Mouse (Mus musculus) hindbrain, embryonic 11.5 days (tissue): Measurements from ENCODE around the gene Flywch2. TPM values are rescaled to one million over a fixed set of nuclear protein-coding genes. Genes with fewer than 3 reads are reported as not detected.
A peak's percentile ranks its signal among the peaks of the same experiment; 100 is the strongest.

Experiments
- ATAC-seq: fragments of 200-750 bp; cut with Nextera tagmentation; 2 replicates; pipeline ENCODE4 v1.8.0; 2017; ENCODE audit warnings: mild to moderate bottlenecking, moderate TSS enrichment, moderate library complexity; ENCODE audit not compliant: low FRiP score
- DNase-seq: peaks from one replicate; pipeline ENCODE4 v3.0.0-alpha.2; 2015; ENCODE audit warnings: low spot score
- H3K27ac ChIP-seq: fragments of 300-500 bp; sonication (generic); 2 replicates; pipeline ENCODE4 v1.5.1; 2014; ENCODE audit warnings: mild to moderate bottlenecking, low read depth, low read length
- H3K27me3 ChIP-seq: fragments of 300-500 bp; sonication (generic); 2 replicates; pipeline ENCODE4 v1.6.1; 2014; ENCODE audit warnings: mild to moderate bottlenecking, low read length, moderate library complexity, mixed read lengths; ENCODE audit not compliant: control insufficient read depth, insufficient read depth
- H3K36me3 ChIP-seq: fragments of 300-500 bp; sonication (generic); 2 replicates; pipeline ENCODE4 v1.6.1; 2014; ENCODE audit warnings: mild to moderate bottlenecking, low read length, moderate library complexity, mixed read lengths; ENCODE audit not compliant: control insufficient read depth, insufficient read depth
- H3K4me1 ChIP-seq: fragments of 300-500 bp; sonication (generic); replicated peaks from 2 replicates; pipeline ENCODE4 v1.6.1; 2014; ENCODE audit warnings: low read length, mixed read lengths; ENCODE audit not compliant: control insufficient read depth, insufficient read depth
- H3K4me2 ChIP-seq: fragments of 300-500 bp; sonication (generic); replicated peaks from 2 replicates; pipeline ENCODE4 v1.6.1; 2014; ENCODE audit warnings: mild to moderate bottlenecking, low read depth, low read length
- H3K4me3 ChIP-seq: fragments of 300-500 bp; sonication (generic); 2 replicates; pipeline ENCODE4 v1.5.1; 2014; ENCODE audit warnings: low read depth, low read length
- H3K9ac ChIP-seq: fragments of 300-500 bp; sonication (generic); 2 replicates; pipeline ENCODE4 v1.6.1; 2014; ENCODE audit warnings: low read depth, low read length
- H3K9me3 ChIP-seq: fragments of 300-500 bp; sonication (generic); 2 replicates; pipeline ENCODE4 v1.6.1; 2016; ENCODE audit warnings: low read length; ENCODE audit not compliant: control insufficient read depth
- WGBS: fragments of 180-500 bp; shearing (Covaris S2); extraction: QIAGEN DNeasy Blood & Tissue Kit; methylation state at CpG from one replicate; pipeline ENCODE4 v1.1.7; 2014; 5-methylcytosine and 5-hydroxymethylcytosine counted together
- polyA plus RNA-seq: library from polyadenylated mRNA; unstranded; fragments of >200 nt; fragmentation: Nextera tagmentation; extraction: Ambion mirVana; gene quantifications from 2 replicates; pipeline ENCODE4 v1.2.1, GENCODE M21; 2014

Gene Flywch2
- polyA plus RNA-seq, result 27.7 and 30.5 TPM in 2 replicates

GRCm38 (mm10) chr17:23785561-23786471, at the start of gene Flywch2:
Gene Flywch2, minus strand, starts transcription at chr17:23786081.
- Histone ChIP-seq H3K27me3 (no peaks in the 10 kb centered on the region), H3K36me3 (no peaks in the 10 kb centered on the region), H3K4me3 (peak within 1 kb of the TSS; percentile 49), H3K4me1 (0 out of 2 replicates have a peak, but pooled peaks cover 2% of the 10 kb centered on the region), H3K9ac (peak within 1 kb of the TSS; percentile 64), H3K4me2 (peak within 1 kb of the TSS; percentile 72), H3K9me3 (no peaks in the 10 kb centered on the region), H3K27ac (peak within 1 kb of the TSS; percentile 67)
- peak; percentile 80 for ATAC-seq
- peak; percentile 86 for DNase-seq
- 3% methylated on average over 41 of the region's 43 CpGs for whole genome bisulfite sequencing

- no peak for DNase-seq
- H3K4me3 ChIP-seq, result no peak overlapping the region
- H3K27ac ChIP-seq, result no peak overlapping the region
- 0 out of 2 replicates have a peak, but pooled peaks cover under 1% of the 10 kb centered on the region for H3K36me3 ChIP-seq
- H3K4me2 ChIP-seq, result no peak overlapping the region
- H3K4me1 ChIP-seq, result 0 out of 2 replicates have a peak, but pooled peaks cover 2% of the 10 kb centered on the region
- ATAC-seq, result no peak
- no peaks in the 10 kb centered on the region for H3K27me3 ChIP-seq
- WGBS, result 89% methylated on average over 1 of the region's 1 CpGs
- H3K9ac ChIP-seq, result no peak overlapping the region
- no peaks in the 10 kb centered on the region for H3K9me3 ChIP-seq
Measured at GRCm38 (mm10) chr17:23831201-23831600, 45.3 kb upstream of the Flywch2 start.

GRCm38 (mm10) chr17:23829064-23829619, 43.3 kb upstream of the Flywch2 start, which contains the start of gene Elob:
Gene Elob, minus strand, starts transcription at chr17:23829136.
- Histone ChIP-seq H3K27ac (peak within 1 kb of the TSS; percentile 80), H3K4me1 (0 out of 2 replicates have a peak, but pooled peaks cover 2% of the 10 kb centered on the region), H3K9me3 (no peaks in the 10 kb centered on the region), H3K9ac (peak within 1 kb of the TSS; percentile 88), H3K4me2 (peak within 1 kb of the TSS; percentile 70), H3K27me3 (no peaks in the 10 kb centered on the region), H3K4me3 (peak within 1 kb of the TSS; percentile 87), H3K36me3 (0 out of 2 replicates have a peak, but pooled peaks cover 5% of the 10 kb centered on the region)
- peak; percentile 90 for DNase-seq
- 1% methylated on average over 19 of the region's 42 CpGs for WGBS
- ATAC-seq, result peak; percentile 97

DNA sequence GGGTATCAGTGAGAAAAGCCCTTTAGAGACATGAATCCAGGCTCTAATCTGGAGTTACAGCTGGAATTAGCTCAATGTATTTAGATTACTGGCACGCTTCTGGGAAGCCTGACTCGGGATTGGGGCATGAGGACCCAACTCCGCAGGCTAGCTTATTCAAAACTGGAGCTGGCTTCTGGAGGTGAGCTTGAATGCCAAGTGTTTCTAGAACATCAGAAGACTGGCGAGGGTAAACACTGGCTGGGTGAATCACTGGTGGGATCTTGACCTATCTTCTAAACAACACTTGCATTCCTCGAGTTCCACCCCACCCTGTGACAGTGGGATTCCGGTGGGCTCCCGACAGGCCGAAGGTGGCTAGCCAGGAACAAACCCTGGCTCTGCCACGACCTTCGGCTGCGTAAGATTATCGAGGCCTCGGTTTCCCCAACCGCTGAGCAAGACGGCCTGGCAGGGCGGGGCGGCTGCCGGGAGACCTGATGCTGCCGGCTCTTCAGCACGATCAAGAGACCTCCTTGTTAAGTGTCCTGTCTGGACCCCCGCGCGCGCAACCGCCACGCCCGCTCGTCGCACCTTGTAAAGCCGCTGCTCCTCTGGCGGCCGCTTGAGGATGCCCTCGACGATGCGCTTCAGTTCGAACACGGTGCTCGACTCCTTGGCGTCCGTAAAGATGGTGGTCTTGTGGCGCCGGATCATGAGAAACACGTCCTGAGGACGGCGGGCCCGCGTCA, 42.6 kb upstream of the Flywch2 start:
- Histone ChIP-seq H3K9ac (peak overlapping the region; percentile 88), H3K4me2 (peak overlapping the region; percentile 70), H3K4me3 (peak overlapping the region; percentile 87), H3K27ac (peak overlapping the region; percentile 80), H3K27me3 (no peaks in the 10 kb centered on the region), H3K36me3 (peaks cover 9% of the 10 kb centered on the region; the same call in 1 of the 2 replicates), H3K4me1 (0 out of 2 replicates have a peak, but pooled peaks cover 2% of the 10 kb centered on the region), H3K9me3 (no peaks in the 10 kb centered on the region)
- peak; percentile 86 for ATAC-seq
- WGBS, result under 1% methylated on average over 39 of the region's 47 CpGs
- peak; percentile 72 for DNase-seq

GRCm38 (mm10) chr17:23825591-23825990, 39.7 kb upstream of the Flywch2 start:
- Histone ChIP-seq H3K27ac (no peak overlapping the region), H3K4me1 (0 out of 2 replicates have a peak, but pooled peaks cover 2% of the 10 kb centered on the region), H3K36me3 (peaks cover 30% of the 10 kb centered on the region), H3K4me2 (no peak overlapping the region), H3K4me3 (no peak overlapping the region), H3K27me3 (no peaks in the 10 kb centered on the region), H3K9ac (no peak overlapping the region), H3K9me3 (no peaks in the 10 kb centered on the region)
- ATAC-seq, result no peak
- WGBS, result 89% methylated on average over 4 of the region's 4 CpGs
- DNase-seq, result no peak

DNA sequence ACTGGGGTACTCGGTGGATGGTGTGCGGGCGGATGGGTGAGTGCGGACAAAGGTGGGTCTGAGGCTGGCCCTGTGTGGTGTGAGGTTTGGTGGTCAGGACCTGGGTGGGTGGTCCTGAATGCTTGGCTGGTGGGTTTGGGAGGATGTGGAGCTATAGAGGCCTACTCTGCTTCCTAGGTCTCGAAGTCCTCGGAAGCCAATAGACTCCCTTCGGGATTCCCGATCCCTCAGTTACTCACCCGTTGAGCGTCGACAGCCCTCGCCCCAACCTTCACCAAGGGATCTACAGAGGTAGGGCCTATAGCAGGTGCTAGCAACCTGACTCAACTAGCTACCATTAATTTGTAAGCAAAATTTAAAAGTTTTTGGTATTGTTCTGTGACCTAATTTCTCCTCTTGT, 37.7 kb upstream of the Flywch2 start:
- ATAC-seq (no peak), DNase-seq (no peak)
- WGBS, result 90% methylated on average over 12 of the region's 12 CpGs
- no peak overlapping the region for H3K4me3 ChIP-seq
- no peaks in the 10 kb centered on the region for H3K9me3 ChIP-seq
- no peaks in the 10 kb centered on the region for H3K27me3 ChIP-seq
- no peak overlapping the region for H3K27ac ChIP-seq
- no peak overlapping the region for H3K9ac ChIP-seq
- H3K36me3 ChIP-seq, result peaks cover 50% of the 10 kb centered on the region
- H3K4me1 ChIP-seq, result 0 out of 2 replicates have a peak, but pooled peaks cover 2% of the 10 kb centered on the region
- H3K4me2 ChIP-seq, result no peak overlapping the region; the same call in 1 of the 2 replicates

DNA sequence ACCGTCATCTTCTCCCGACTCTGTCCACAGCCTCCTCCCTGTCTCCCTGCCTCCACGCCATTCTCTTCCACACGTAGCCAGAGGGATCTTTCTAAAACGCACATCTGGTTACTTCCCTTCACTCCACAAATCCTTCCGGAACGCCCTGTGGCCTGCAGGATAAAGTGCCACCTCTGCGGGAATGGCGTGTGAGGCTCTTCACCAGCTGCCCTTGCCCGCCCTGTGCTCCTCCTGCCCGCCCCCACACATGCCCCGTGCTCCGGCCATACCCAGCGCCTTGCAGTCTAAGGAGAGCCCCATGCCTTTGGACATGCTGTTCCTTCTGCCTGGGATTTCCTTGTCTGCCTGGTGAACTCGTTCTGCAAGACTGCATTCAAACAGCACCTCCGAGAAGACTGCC, 37.1 kb upstream of the Flywch2 start:
- Histone ChIP-seq H3K4me3 (no peak overlapping the region), H3K4me1 (0 out of 2 replicates have a peak, but pooled peaks cover 2% of the 10 kb centered on the region), H3K27me3 (no peaks in the 10 kb centered on the region), H3K9me3 (no peaks in the 10 kb centered on the region), H3K36me3 (peaks cover 56% of the 10 kb centered on the region), H3K9ac (no peak overlapping the region), H3K4me2 (no peak overlapping the region), H3K27ac (no peak overlapping the region)
- ATAC-seq, result peak; percentile 41; the same call in 1 of the 2 replicates
- WGBS, result 89% methylated on average over 16 of the region's 16 CpGs
- DNase-seq, result no peak

DNA sequence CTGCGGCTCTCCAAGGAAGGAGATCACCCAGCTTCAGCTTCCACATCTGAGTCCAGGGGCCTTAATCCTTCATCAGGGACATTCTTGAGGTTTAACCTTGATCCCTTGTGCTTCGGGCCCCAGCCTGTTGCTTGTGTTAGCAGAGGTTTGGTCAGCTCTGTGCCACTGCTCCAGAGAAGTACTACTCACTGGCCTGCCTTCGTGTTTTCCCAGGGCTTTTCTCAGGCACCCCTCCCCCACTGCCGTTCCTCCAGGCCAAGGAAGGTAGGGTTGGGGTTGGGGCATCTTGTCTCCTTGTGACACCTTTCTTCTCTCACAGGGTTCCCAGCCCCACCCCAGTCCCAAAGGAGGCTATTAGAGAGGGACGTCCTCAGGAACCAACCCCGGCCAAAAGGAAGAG, 36.2 kb upstream of the Flywch2 start:
- Histone ChIP-seq H3K4me2 (no peak overlapping the region), H3K27ac (no peak overlapping the region), H3K27me3 (no peaks in the 10 kb centered on the region), H3K9me3 (no peaks in the 10 kb centered on the region), H3K9ac (no peak overlapping the region), H3K36me3 (peaks cover 65% of the 10 kb centered on the region), H3K4me3 (no peak overlapping the region), H3K4me1 (no peaks in the 10 kb centered on the region)
- ATAC-seq, result no peak
- DNase-seq, result no peak
- WGBS, result 82% methylated on average over 6 of the region's 6 CpGs
